Mouse (Mus musculus): ENCODE results near the gene 2610301B20Rik.
"Not testable (repeated sequence)": the region's sequence is repeated elsewhere in the genome, so short reads cannot be mapped to it uniquely, and the experiment has no call there.

The 2610301B20Rik gene

DNA sequence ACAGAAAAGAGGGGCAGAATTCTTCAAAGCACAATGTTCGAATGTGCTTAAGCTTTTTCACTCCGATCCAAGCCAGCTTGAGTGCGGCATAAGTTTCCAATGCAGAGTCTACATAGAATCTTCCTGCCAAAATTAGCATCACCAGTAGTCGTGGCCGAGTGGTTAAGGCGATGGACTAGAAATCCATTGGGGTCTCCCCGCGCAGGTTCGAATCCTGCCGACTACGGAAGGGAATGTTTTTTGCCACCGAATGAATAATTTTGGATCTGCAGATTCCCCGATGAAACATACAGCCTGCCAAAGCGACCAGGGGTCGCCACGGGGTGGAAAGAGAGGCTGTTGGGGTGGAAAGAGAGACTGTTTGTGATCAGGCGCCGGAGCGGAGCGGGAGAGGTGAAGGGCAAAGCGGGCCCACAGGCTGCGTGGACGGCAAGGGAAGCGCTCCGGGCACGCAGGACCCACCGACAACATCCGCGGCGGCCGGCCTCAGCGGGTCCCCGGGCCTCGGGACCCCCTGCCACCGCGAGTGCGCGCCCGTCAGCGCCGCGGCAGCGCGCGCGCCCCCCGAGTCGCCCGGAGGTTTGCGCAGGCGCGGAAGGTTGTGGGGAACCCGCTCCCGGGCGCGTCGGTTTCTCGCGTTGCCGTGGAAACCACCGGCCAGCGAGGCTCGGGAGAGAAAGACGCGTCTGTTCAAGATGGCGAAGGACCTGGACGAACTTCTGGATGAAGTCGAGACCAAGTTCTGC lies at the start of gene 2610301B20Rik:
Gene 2610301B20Rik (plus strand): TSS at position 579 of the 746 bp plus-strand sequence.
- DNase-seq, result peak; percentile 93

DNA sequence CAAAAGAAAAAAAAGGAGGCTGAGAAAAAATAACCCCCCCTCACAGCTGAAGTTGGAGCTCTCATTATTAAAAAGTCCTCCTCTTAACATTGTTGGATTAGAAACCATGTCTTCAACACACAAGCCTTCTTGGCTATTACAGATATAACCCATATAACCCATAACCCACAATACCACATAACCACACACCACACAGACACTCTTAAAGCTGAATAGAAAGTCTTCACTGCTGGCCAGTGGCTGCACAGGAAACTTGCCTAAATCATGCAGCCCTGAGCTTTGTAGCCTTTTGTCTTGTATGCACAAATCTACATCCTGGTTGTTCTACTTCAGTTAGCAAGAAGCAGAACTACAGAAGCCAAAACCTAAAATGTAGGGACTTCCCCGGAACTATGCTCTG lies 41.0 kb upstream of the 2610301B20Rik start:
- DNase-seq, result no peak

DNA sequence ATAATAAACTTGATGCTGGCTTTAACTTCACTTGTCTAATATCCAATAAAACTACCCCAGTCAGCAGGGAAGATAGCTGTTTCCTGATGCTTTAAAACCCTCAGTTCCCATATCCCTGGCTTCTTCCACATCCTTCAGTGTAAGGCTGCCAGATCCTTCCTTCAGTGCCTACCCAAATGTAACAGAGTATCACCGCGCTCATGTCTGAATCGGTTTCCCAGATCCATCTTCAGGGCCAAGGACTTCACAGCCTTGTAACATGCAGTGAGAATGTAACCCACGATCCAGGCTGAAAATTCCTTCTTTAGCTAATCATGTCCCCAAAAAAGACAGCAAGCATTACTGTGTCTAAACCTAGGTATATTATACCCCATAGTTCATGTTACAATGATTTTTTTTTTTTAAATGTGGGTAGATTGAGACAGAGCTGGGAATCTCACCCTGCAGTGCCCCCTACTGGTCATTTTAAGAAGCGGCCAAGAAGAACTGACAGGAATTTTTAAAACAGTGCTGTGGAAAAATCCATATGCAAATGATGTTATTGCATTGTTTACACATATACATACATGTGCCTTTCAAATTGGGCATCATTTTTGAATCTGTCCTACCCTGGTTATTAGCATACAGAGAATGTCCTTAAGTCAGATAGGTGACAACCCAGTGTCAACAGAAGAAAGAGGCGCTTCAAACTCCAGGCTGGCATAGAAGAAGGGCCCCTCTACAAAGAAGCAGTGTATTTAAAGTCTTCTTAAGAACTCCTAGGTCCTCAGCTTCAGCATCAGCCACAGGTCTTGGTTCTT lies 38.8 kb upstream of the 2610301B20Rik start:
- peak; percentile 20 for DNase-seq

DNA sequence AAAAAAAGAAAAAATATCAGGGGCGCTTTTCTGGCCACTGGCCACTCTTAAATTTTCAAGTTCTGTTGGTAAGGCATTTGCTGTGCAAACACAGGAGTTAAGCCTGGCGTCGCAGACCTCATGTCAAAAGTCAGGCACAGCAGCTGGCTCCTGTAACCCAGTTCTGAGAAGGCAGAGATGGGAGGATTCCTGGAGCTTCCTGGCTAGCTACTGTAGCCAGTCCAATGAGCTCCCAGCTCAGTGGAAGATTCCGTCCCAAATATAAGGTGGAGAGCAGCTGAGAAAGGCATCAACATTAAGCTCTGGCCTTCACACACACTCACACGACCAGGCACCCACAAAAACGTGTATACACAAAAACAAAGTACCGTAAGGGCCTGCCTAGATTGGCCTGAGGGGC lies 28.4 kb upstream of the 2610301B20Rik start:
- no peak for DNase-seq

DNA sequence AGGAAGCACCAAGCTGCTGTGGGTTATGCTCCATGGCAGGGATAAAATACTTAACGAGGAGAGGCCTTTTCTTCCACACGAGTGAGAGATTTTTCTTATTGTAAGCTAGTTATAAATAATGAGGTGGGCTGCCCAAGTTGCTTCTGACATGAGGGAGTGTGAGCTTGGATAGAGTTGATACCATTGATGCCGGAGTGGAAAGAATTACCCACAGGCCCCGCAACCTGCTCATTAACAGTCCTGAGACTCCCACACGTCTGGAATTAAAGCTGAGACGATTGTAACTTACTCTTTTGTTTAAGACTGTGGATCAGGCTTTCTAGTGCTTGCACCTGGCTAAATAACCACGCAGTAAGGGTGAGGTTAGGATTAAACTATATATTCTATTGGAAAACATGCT lies 24.5 kb upstream of the 2610301B20Rik start:
- no peak for DNase-seq

DNA sequence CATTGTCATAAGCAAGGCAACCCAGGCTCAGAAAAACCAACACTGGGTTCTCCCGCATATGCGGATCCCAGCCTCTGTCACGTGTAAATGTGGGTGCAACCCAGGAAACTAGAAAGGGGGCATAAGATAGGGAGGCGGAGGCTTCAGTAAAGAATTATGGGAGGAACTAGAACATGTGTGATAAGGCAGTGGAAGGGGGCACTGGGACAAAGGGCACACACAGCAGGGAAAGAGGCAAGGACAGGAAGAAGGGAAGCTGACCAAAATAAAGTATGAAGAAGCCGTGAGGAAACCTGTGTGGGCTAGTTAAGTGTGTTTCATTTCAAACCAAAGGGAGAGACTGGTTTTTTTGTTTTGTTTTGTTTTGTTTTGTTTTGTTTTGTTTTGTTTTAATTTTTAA lies 23.3 kb upstream of the 2610301B20Rik start:
- DNase-seq, result no peak

DNA sequence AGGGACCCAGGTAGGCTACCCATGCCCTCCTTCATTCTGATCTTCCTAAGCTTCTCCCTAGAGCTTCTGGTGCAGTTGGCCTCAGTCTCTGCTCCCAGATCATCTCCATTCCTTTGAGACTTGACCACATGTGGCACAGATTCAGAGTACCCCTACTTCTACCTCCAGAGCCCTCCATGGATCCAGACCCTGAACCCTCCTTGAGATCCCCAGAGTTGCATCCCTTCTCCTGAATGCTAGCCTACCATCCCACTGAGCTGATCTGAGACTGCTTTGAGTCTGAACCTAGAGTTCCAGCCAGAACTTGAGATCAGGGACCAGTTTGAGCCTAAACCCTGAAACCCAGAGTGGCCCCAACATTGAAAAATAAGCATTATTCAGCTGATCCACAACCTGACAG lies 15.1 kb upstream of the 2610301B20Rik start:
- DNase-seq, result no peak

DNA sequence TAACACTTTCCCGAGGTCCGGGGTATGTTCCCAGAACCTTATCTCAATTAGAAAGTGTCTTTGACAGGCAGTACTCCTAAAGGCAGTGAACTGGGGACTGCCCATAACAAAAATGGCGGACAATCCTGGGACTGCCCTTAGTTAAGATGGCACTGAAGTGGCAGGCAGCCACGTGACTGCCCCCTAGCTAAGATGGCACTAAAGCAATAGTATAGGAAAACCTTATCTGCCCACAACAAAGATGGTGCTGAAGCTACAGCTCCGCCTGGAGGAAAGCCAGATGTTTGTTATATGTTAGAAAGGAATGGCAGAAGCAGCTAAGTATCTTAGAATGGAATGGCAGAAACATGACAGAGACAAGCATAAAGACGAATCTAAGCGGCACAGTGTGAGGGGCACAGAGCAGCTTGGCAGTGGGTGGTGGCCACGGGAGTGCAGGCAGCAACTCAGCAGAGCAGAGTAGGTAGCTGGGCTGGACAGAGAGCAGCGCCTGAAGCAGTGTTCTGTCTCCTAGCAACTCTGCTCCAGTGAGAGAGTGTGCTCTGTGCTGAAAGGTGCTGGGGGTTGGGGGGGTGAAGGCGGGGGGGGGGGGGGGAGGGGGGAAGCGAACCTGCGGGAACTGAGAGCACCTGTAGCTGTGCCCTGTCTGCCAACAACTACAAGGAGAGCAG lies 14.3 kb upstream of the 2610301B20Rik start:
- DNase-seq, result no peak

DNA sequence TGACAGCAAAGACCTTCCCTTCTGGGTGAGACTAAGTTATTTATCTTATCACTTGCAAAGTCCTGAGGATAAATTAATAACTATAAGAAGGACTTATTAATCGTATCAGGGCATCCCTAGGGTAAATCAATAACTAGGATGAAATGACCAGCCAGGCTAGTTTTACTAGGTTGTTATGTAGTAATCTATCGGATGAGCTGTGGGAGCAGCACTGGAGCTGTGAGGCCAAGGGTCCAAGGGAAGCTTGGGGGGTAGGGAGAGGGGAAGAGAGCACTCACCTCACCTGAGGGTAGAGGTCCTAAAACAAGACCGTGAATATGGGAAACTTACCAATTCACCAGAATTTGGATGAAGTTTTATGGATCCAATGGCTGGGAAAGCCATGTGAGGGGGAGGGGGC lies 13.5 kb upstream of the 2610301B20Rik start:
- DNase-seq, result no peak

DNA sequence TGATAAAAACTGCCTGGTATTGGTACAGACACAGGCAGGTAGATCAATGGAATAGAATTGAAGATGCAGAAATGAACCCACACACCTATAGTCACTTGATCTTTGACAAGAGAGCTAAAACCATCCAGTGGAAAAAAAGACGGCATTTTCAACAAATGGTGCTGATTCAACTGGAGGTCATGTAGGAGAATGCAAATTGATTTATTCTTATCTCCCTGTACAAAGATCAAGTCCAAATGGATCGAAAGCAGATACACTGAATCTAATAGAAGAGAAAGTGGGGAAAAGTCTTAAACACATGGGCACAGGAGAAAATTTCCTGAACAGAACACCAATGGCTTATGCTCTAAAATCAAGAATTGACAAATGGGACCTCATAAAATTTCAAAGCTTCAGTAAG lies 11.4 kb upstream of the 2610301B20Rik start:
- DNase-seq, result not testable (repeated sequence)

DNA sequence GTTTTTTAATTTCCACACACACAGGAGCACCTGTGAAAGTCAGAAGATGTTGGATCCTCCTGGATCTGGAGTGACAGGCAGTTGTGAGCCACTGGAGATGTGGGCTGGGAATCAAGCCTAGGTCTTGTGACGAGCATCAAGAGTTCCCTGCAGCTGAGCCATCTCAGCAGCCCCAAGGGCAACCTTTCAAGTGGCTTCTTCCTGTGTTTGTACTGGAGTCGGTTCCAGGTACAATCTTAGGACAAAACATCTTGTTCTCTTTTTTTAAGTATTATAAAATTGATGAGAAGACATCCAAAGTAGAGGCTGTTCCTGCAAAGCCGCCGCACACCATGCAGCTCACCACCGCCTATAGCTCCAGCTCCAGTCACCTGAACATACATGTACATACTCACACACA lies 2.1 kb upstream of the 2610301B20Rik start:
- DNase-seq, result no peak

DNA sequence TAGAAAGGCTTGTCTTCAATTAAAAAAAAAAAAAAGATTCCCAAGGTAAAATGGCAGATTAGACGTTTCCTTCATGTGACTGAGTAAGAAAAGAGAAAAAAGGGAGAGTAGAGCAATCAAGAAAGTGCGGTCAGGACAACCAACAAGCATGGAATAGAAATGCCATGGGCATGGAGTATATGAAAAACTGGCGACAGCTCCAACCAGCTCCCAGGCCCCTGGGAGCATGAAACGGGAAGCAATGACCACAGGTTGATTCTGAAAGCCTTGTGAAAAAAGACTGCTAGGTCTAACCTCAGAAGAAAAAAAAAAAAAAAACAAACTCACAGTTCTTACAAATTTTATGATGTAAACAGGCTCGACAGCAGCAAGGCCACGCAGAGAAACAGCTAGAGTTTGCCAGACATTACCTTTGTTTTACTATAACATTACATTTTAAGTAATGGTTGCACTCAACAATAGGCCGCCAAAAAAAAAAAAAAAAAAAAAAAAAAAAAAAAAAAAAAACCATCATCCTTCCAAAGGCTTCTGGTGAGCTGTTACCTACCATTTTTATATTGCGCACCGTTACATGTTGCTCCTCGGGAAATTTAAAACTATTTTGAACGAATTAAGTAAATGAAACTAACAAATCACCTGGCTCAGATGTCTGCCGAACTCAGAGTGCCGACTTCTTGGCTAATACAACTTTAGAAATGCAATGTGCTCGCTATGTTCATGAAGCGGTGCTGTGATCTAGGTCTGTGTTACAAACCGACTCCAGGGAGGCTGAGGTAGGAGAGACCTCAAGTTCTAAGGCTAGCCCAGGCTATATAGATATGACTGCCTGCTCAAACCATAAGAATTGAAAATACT lies 1.4 kb upstream of the 2610301B20Rik start:
- peak; percentile 11 for DNase-seq

DNA sequence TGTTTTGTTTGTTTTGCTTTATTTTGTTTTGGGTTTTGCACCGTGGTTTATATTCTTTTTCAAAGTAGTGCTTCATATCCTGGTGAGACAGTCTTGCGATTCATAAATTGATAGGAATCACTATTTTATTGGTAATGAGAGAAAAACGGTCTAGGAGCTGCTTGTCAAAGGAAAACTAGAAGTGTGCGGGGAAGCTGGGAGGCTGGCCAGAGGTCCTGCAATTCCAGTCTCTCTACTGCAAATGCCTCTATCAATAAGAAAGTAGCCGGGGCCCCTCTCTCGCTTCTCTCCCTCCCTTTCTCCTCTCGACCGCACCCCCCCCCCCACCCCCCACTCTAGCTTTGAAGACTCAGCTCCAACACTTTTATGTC lies 764 bp upstream of the 2610301B20Rik start:
- DNase-seq, result no peak

DNA sequence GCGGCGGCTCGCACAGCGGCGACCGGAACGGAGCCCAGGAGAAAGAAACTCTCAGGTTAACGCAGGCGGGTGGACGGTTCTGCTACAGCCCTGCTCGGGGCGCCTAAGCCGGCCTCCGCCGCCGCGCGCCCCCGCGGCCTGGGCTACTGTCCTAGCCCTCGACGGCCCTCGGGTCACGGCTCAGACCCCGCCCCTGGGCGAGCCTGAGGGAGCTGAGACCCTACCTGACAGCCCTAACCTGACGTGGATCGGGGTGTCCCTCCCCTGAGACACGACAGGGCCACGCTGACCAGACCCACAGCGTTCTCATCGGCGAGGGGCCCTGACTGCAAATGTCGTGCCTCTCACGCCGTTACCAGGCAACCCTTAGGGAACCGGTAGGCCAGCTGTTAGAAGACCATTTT lies 422 bp downstream of the 2610301B20Rik start:
- DNase-seq, result no peak

DNA sequence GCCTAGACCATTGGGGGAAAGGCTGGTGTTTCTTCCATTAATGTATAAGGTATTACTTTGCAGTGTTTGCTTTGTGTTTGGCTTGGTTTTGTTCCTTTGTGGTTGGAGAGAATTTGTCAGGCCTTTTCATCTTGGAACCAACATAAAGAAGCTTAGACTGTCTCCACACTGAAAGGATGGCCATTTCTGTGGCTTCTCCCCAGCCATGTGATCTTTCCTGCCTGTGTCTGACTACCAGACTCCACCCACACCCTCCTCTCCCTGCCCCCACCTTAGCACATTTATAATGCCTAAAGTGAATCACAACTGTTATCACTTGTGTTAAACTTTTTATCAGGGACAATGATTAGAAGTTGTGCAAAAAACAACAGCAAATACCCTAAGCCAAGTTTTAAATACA lies 1.1 kb downstream of the 2610301B20Rik start:
- DNase-seq, result peak; percentile 12

DNA sequence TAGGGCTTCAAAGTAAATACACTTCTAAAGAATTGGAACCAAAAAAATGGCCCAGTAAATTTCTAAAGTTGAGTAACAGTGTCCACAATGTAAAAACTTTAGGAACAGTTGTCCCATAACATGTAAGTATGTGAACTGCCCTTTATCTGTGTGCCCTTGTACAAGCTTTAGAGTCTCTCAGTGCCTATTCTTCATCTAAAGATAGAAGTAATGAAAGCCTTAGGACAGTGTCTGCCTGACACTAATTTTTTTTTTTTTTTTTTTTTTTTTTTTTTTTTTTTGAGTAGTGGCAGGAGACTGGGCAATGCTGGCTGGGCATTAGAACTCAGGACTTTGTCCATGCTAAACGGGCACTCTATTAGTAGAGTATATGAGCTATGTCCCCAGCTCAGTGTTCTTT lies 2.8 kb downstream of the 2610301B20Rik start:
- no peak for DNase-seq

DNA sequence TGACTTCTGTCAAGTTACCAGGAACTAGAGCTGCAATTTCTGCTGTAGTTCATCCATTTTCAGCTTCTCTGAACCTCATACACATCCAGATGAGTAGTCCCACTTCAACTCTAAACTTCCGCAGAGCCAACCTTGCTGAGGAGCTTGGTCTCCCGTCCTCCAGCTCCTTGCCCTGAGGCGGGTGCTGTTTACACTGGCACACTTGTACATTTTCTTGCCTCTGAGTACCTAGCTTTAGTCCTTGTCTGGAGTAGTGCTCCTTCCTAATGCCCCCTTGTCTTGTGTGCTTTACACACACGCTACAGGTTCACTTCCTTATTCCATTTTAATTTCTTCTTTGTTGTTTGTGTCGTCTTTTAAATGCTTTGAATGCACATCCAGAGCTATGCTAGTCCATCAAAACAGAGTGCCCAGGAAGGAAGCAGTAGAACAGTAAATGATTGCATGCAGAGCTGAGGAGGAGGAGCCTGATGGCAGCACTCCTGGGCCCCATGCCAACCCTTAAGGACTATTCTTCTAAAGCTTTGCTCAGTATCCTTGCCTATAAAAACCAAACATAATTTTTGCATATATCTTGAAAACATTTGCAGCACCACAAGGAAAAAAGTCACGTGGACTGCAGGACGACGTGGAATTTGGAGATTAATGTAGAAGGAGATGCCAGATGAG lies 9.6 kb downstream of the 2610301B20Rik start:
- no peak for DNase-seq

DNA sequence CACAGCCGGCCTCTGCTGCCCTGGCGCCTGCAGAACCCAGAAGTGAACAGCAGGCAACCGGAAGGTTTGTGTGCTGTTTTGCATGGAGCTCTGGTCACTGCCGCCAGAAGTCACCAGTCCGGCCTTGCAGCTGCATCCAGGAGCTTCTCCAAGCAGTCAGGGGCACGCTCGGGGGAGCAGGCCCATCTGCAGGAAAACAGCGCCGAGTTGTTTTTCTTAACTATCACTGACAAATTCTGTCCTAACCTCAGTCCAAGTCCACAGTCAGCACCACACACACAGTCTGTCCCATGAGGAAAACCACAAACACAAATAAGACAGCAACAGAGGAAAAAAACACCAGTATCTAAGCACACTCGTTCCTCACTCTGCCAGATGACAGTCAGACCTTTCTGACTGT lies 14.5 kb downstream of the 2610301B20Rik start:
- no peak for DNase-seq

DNA sequence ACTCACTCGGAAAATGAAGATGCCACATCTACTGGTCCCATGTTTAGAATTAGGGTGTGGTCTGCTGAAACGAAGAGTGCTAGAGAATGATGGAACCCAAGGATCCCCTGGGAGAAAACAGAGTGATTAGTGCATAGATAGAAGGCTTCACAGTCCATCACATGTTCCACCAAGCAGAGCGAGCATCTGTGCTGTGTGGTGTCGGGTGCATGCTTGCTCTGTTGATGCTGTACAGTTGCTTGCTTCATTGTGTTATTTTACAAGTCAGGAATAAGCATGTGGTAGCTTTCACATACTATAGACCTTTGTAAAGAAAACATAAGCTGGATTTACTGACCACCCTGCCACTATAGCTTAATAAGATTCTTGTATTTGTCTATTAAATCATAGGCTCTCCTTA lies 22.0 kb downstream of the 2610301B20Rik start:
- DNase-seq, result no peak

DNA sequence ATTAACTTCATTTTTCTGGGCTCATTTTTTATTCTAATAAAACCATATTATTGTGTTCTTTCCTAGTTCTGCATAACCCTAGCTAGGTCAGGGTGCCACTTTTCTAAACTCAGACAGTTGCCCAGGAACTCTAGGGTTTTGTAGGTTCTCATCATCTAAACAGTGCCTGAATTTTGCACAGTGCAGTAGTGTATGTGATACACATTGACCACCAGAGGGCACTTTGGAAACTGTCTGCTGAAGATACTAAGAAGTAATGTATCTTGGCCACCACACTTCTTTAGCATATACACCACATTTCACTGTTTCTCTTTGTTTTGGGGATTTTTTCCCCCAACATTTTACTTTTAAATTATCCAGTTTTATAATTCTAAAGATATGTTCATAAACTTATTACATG lies 22.6 kb downstream of the 2610301B20Rik start:
- DNase-seq, result no peak

DNA sequence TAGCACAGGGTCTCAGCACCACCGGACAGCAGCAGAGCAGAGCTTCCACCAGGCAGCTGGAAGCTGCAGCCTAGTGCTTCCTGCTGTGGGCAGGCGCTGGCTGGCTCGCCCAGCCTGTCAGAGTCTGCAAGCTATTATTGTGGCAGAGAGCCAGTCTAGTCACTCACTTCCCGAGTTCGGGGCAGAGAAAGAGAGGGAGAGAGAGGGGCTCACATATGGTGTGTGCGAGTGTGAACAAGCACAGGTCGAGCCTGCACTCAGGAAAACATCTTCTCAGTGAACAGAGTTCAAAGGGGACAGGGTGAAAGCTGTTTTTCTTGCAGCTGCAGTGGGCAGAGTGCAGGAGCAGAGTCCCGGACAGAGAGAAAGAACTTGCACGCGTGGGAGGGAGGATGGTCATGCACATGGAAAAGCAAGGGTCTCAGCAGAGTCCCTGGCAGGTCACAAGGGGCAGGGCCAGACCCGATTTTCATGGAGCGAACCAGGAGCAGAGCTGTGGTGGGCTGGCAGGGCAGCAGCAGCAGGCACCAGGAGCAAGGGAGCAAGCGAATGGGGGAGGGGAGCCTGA lies 31.0 kb downstream of the 2610301B20Rik start:
- no peak for DNase-seq

DNA sequence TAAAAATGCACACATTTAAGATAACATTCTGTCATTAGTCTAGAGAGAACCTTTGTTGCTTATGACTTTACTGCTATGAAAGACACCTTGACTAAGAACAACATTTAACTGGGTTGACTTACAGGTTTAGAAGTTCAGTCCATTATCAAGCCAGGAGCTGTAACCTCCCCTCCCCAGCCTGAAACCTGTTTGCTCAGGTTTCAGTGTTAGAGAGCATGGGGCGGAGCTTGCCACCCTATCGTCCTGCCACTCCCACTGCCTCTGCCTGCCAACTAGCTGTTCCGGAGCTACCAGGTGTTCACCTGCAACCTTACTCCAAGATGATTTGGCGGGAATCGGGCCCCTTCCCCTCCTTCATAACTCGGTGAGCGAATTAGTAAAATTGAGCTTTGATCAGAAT lies 37.1 kb downstream of the 2610301B20Rik start:
- DNase-seq, result not testable (repeated sequence)

All from thymus, postnatal 25 days (tissue).